Mouse (Mus musculus): ENCODE data around the gene Paics. TPM values are rescaled to one million over a fixed set of nuclear protein-coding genes. Genes with fewer than 3 reads are reported as not detected.

The Paics gene
- total RNA-seq, 4 experiments from 2014 or later = 92.1 to 101 (median 97.4) TPM

GRCm38 (mm10) chr5:77004051-77004821 is 53.1 kb downstream of the Paics start, which contains the start of gene Arl9:
Gene Arl9 (plus strand): TSS chr5:77004055.
- DNase-seq (ENCODE audit: low spot score in 2 of 2) = no peak

- no peak for DNase-seq (ENCODE audit: low spot score in 2 of 2)
Observed at GRCm38 (mm10) chr5:77010352-77010751, 59.2 kb downstream of the Paics start.

GRCm38 (mm10) chr5:77011082-77011481 is 60.0 kb downstream of the Paics start:
- no peak for DNase-seq (ENCODE audit: low spot score in 2 of 2)

- no peak for DNase-seq (ENCODE audit: low spot score in 2 of 2)
Observed at GRCm38 (mm10) chr5:77013171-77013570, 62.1 kb downstream of the Paics start.

DNA sequence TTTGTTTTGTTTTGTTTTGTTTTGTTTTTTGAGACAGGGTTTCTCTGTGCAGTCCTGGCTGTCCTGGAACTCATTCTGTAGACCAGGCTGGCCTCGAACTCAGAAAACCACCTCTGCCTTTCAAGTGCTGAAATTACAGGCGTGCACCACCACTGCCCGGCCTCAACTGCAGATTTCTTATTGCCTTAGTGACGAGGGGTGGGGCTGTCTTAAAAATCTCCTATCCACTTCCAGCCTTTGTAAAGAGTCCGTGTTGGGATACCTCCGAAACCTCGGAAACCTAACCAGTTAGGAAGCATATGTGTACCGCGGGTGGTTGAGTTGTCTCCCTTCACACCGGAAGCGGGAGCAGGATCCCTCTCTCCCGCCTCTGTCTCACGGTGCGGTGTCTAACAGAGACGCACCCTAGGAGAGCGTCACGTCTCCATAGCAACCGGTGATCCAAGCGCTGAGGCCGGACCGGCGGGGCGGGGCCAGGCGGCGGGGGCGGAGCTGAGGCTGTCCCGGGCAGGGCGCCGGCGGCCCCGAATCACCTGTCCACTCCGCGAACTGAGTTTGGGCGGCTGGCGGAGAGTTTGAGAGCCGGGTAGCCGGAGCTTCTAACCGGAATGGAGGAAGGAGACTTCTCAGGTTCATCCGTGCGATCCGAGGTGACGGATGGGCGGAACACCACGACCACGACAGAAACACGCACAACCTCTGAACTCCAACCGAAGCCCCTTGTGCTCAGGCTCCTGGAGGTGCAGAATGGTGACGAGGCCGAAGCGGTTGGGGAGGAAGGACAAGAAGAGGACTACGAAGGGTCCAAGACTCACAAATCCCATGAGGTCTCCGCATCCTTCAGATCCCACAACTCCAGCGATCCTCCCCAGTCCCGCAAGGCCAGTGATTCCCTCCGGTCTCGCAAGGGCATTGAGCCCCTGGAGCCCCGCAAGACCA is 64.7 kb downstream of the Paics start, which contains the start of gene Thegl:
Gene Thegl, plus strand, starts transcription at position 480 of the 939 bp plus-strand sequence.
- peak; percentile 53 to 69 for DNase-seq (ENCODE audit: low spot score in 2 of 2)

Other genes with a start within 250 kb of the Paics start
- 10 to 100 TPM; 27.3 to 35.6 (median 30.3) TPM for gene Aasdh, start 45.8 kb upstream of the Paics start, total RNA-seq (2022)
- gene Ppat, start 271 bp downstream of the Paics start, total RNA-seq (2022) = 10 to 100 TPM; 14.9 to 16.8 (median 16.1) TPM
- 100 to 1,000 TPM; 101 to 116 (median 107) TPM for gene Srp72, start 23.4 kb downstream of the Paics start, total RNA-seq (2022)
- under 1 TPM in 1 of 4 experiments, not detected in 3; 0.80 TPM for gene Arl9, start 52.7 kb downstream of the Paics start, total RNA-seq (2022)
- gene Thegl, start 64.7 kb downstream of the Paics start, total RNA-seq (2022) = 1 to 10 TPM in 1 of 4 experiments, under 1 TPM in 3; 0.51 to 1.0 (median 0.79) TPM
- 10 to 100 TPM; 67.3 to 87.2 (median 72.1) TPM for gene Hopx, start 163.8 kb downstream of the Paics start, total RNA-seq (2022)